Mouse (Mus musculus) urinary bladder, postnatal 25 days (tissue): ENCODE results near the gene Ear2.
"Not testable (repeated sequence)": the region's sequence is repeated elsewhere in the genome, so short reads cannot be mapped to it uniquely, and the experiment has no call there.

ENCODE experiments used
- DNase-seq: peaks from one replicate; pipeline ENCODE4 v3.0.0; 2022; ENCODE audit warnings: low spot score

The Ear2 gene

DNA sequence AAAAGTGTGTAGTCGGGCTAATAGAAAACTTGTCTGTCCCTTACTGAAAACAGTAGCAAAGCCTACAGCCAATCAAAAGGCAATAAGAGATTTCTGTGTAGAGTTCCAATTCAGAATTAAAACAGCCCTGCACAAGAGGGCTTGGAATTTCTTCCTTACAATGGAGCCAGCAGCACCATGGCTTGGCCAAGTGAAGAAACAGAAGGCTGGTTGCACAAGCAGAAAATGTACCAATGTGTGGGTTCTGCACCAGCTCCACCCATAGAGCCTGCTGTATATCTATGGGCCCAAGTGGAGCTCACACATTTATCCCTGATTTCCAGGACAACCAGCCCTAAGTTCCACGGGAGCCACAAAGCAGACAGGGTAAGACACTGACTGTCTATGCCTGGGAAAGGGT lies at the start of gene Ear2:
Ear2 (plus strand) TSS at position 301 of the 400 bp plus-strand sequence.
- not testable (repeated sequence) for DNase-seq

DNA sequence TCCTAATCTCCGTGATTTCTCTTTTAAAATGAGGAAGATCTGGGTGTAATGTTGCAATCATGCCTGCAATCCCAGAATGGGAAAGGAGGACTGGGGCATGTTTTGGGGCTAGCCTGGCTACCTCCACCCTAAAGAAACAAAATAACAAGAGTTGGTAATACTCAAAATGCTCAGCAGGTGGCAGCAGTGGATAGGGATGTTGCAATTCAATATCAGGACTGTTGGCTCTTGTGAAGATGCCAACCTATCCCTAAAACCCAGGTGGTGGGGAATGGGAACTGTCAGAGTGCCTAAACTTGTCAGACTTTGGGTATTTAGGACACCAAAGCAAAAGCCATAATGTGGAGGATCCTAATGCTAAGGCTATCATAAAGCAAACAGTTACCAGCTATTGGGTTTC lies 34.6 kb upstream of the Ear2 start:
- DNase-seq = peak; percentile 3

DNA sequence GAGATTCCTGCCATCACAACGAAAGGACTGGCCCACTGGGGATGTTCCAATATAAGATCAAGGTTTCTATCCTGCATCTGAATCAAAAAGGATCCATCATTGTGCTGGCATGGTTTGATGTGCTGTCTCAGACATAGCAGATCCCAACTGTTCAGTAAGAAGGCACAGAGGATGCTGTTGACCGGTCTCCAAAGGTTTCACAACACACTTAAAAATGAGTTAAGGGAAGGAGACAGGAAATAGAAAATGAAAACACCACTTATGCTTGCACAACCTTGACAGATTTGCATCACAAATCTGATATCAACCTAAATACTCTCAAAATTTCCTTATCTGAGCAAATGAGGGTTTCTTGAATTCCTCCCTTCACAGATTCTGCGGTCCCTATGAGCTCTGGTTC lies 31.9 kb upstream of the Ear2 start:
- DNase-seq = not testable (repeated sequence)

DNA sequence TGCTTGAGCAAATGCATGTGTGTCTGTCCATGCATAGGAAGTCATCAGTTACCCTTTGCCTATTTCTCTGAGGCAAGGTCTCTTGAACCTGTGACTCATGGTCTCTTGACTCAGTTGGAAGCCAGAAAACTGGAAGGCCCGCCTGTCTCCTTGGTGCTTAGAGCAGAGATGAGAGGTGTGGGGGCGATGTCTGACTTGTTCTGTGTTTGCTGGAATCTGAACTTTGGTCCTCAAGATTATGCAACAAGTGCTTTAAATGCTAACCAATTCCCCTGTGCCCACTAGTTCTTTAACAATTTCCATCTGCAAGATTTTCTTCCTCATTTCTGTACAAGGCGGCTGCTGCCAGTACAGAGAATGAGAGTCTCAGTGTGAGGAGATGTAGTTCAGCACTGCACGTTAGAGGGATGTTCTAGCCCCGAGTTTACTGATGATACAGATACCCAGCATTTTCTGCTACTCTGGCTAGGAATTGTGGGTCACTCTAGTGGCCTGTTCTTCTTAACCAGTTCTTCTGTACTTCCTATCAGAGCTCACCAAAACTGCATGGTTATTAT lies 24.6 kb upstream of the Ear2 start:
- not testable (repeated sequence) for DNase-seq

DNA sequence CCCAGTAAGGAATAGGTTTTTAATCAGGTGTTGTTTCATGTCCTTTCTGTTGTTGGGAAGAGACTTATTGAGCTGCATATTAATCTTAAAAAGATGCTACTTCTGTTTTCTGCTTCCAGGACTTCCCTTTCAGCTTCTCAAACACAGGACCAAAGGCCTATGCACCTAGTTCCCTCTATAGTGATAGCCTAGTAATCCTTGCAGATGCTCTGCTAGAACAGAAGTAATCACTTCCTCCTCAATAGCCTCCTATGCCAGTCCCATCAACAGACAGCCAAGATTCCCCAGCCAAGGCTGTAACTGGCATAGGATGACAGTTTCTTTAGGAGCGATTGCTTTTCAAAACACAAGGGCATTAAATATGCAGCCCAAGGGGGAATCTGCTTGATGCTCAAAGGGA lies 15.9 kb upstream of the Ear2 start:
- DNase-seq = not testable (repeated sequence)

DNA sequence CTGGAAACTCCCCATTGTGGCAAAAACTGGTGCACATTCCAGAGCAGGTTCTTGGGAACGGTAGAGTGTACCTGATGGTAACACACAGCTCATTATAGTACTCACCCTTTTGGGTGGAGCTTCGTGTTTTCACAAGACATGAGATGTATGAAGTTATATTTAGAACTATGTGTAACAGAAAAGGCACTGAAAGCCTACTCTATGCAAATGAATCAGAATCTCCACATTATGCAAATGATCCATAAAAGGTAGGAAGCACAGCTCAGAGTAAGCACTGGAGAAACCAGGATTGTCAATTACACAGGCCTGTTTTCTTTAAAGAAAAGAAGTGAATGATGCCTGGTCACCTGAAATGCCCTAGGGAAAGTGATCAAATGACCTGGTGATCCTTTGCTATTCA lies 14.9 kb upstream of the Ear2 start:
- not testable (repeated sequence) for DNase-seq

DNA sequence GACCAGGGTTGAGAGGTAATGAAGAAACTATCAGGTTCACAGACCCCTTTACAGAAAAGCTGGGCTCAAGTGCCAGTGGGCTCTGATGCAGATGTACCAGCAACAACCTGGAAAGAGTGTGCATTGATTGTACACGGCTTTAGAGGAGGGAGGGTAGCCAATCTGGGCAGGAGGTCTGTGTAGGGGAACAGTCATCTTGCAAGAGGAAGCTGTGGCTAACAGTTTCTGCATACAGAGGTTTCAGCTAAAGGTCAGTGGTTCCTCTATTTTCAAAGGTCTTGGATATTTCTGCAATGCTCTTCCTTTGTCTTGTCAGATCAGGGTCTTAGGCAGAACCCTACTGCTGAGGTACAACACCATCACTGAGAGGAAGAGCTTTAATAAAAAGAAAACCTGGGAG lies 10.9 kb upstream of the Ear2 start:
- DNase-seq = not testable (repeated sequence)

DNA sequence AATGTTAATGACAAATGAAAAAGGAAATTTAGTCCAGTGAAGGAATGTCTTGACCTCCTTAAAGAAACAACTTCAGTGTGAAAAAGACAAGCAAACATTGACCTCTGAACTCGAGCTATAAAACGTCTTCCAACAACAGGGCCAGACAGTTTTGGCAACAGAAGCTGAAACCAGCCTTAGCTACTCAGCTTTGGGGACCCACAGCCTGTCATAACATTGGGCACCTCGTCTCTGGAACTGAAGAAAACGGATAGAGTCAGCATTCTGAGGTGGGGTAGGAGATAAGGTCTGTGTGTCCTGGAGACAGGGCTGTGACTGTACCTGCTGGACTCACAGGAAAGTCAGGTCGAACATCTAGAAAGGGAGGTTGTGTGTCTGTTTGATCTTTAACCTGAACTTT lies 8.0 kb upstream of the Ear2 start:
- not testable (repeated sequence) for DNase-seq

DNA sequence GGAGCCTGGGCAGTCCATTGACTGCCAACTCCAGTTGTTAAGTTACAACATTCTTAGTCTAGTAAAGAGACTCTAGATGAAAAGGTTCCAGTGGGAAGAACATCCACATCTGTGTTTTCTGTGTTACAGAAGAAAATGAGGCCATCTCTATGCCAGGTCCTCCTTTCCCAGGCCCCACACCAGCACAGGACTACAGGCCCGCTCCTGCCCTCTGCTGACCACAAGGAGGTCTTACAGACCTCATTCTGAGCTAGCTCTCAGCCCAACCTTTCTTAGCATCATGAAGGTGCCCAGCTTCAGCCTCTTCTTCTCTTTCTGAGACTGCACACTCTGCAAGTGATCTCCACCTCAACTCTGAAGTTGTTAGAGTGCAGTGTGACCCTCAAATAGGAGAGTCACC lies 2.4 kb upstream of the Ear2 start:
- not testable (repeated sequence) for DNase-seq

DNA sequence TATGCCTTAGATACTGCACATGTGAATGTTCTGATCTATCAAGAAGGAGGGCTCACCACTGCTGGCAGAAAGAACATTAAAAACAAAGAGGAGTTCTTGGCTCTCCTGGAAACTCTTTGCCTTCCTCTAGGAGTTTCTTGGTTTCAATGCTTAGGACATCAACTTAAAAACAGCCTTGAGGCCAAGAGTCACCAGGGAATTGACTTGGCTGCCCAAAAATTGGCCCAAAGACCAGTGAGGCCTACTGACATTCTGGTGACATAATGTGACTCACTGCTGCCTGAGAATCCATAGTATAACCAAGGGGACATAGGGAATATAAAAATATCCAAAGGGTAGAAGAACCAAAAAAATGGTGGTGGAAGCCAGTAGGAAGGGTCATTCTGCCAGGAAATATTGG lies 8.5 kb downstream of the Ear2 start:
- DNase-seq = no peak

DNA sequence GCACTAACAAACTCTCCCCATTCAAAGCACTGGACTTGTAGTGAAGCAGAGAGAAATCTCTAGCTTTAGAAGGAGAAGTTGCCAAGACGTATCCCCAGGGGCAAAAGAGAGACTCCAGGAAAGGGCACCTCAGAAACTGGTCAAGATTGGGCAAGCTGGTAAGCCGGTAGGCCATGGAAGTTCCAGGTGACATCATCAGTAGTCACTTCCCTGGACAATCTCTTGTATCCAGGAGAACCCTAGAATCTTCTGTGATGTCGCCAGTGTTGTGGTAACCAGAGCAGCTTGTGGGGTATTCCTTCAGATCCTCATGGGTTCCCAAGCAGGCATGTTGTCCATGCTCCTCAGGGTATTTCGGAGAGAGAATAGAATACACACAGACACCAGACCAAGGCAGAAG lies 21.1 kb downstream of the Ear2 start, which contains the start of gene Gm3327:
Gm3327 (plus strand) TSS at position 301 of the 400 bp plus-strand sequence.
- not testable (repeated sequence) for DNase-seq
